Mouse (Mus musculus) layer of hippocampus, adult 9-10 months (tissue): ENCODE measurements around the gene Gm21750.
"Not testable (repeated sequence)": the region's sequence is repeated elsewhere in the genome, so short reads cannot be mapped to it uniquely, and the experiment has no call there.

Experiments used
- DNase-seq: peaks from one replicate; pipeline ENCODE4 v3.0.0; 2022; ENCODE audit warnings: low spot score

Gm21750 gene

GRCm38 (mm10) chr14:73660925-73661324 is at the start of gene Gm21750:
Gene Gm21750 (plus strand): TSS chr14:73661225.
- DNase-seq: not testable (repeated sequence)

GRCm38 (mm10) chr14:73614961-73615360 is 46.1 kb upstream of the Gm21750 start:
- DNase-seq: not testable (repeated sequence)

- DNase-seq: peak; percentile 24
Measured at GRCm38 (mm10) chr14:73620880-73621279, 40.1 kb upstream of the Gm21750 start.

- DNase-seq: no peak
Measured at GRCm38 (mm10) chr14:73622988-73623387, 38.0 kb upstream of the Gm21750 start.

GRCm38 (mm10) chr14:73625469-73625868 is 35.6 kb upstream of the Gm21750 start:
- DNase-seq: no peak

GRCm38 (mm10) chr14:73631511-73631910 is 29.5 kb upstream of the Gm21750 start:
- DNase-seq: no peak

GRCm38 (mm10) chr14:73632648-73633263 is 28.3 kb upstream of the Gm21750 start:
- no peak for DNase-seq

- no peak for DNase-seq
Measured at GRCm38 (mm10) chr14:73634356-73634755, 26.7 kb upstream of the Gm21750 start.

GRCm38 (mm10) chr14:73637460-73637859 is 23.6 kb upstream of the Gm21750 start:
- DNase-seq: no peak

GRCm38 (mm10) chr14:73650179-73650578 is 10.8 kb upstream of the Gm21750 start:
- no peak for DNase-seq

GRCm38 (mm10) chr14:73670091-73670490 is 9.1 kb downstream of the Gm21750 start:
- peak; percentile 9 for DNase-seq

GRCm38 (mm10) chr14:73687726-73688125 is 26.7 kb downstream of the Gm21750 start:
- no peak for DNase-seq

GRCm38 (mm10) chr14:73688427-73688826 is 27.4 kb downstream of the Gm21750 start:
- DNase-seq: no peak

GRCm38 (mm10) chr14:73700256-73700655 is 39.2 kb downstream of the Gm21750 start:
- DNase-seq: no peak

- DNase-seq: no peak
Measured at GRCm38 (mm10) chr14:73709412-73710110, 48.5 kb downstream of the Gm21750 start.
